Mouse (Mus musculus) heart, embryonic 16.5 days (tissue): ENCODE results near the gene Qsox1. TPM values are rescaled to one million over a fixed set of nuclear protein-coding genes. Genes with fewer than 3 reads are reported as not detected.

Source experiments
- ATAC-seq: fragments of 200-750 bp; cut with Nextera tagmentation; replicated peaks from 2 replicates; pipeline ENCODE4 v1.8.0; 2017; ENCODE audit warnings: moderate number of reproducible peaks; ENCODE audit not compliant: insufficient read depth, low FRiP score; ENCODE audit errors: extremely low read depth
- H3K27ac ChIP-seq: fragments of 300-500 bp; sonication (generic); 2 replicates; pipeline ENCODE4 v1.5.1; 2014; ENCODE audit warnings: mild to moderate bottlenecking, low read length, control low read depth, moderate library complexity
- H3K27me3 ChIP-seq: fragments of 300-500 bp; sonication (generic); 2 replicates; pipeline ENCODE4 v1.6.1; 2014; ENCODE audit warnings: low read length, mixed read lengths; ENCODE audit not compliant: control insufficient read depth, insufficient read depth
- H3K36me3 ChIP-seq: fragments of 300-500 bp; sonication (generic); 2 replicates; pipeline ENCODE4 v1.6.1; 2014; ENCODE audit not compliant: control insufficient read depth, insufficient read depth
- H3K4me1 ChIP-seq: fragments of 300-500 bp; sonication (generic); 2 replicates; pipeline ENCODE4 v1.6.1; 2014; ENCODE audit warnings: low read length, mixed read lengths; ENCODE audit not compliant: control insufficient read depth, insufficient read depth
- H3K4me2 ChIP-seq: fragments of 300-500 bp; sonication (generic); 2 replicates; pipeline ENCODE4 v1.6.1; 2014; ENCODE audit warnings: low read depth, mild to moderate bottlenecking, control low read depth, low read length
- H3K4me3 ChIP-seq: fragments of 300-500 bp; sonication (generic); 2 replicates; pipeline ENCODE4 v1.5.1; 2014; ENCODE audit warnings: mild to moderate bottlenecking, control low read depth, low read length
- H3K9ac ChIP-seq: fragments of 300-500 bp; sonication (generic); 2 replicates; pipeline ENCODE4 v1.6.1; 2014; ENCODE audit warnings: low read length, control low read depth
- H3K9me3 ChIP-seq: fragments of 300-500 bp; sonication (generic); replicated peaks from 2 replicates; pipeline ENCODE4 v1.6.1; 2016; ENCODE audit warnings: low read length; ENCODE audit not compliant: control insufficient read depth
- WGBS: fragments of 180-500 bp; shearing (Covaris S2); extraction: QIAGEN DNeasy Blood & Tissue Kit; methylation state at CpG from one replicate; pipeline ENCODE4 v1.1.7; 2014; 5-methylcytosine and 5-hydroxymethylcytosine counted together
- polyA plus RNA-seq: library from polyadenylated mRNA; unstranded; fragments of >200 nt; fragmentation: Nextera tagmentation; extraction: Ambion mirVana; gene quantifications from 2 replicates; pipeline ENCODE4 v1.2.1, GENCODE M21; 2015

The Qsox1 gene
- polyA plus RNA-seq, 1 experiment from 2014 or later, result 25.1 TPM

DNA sequence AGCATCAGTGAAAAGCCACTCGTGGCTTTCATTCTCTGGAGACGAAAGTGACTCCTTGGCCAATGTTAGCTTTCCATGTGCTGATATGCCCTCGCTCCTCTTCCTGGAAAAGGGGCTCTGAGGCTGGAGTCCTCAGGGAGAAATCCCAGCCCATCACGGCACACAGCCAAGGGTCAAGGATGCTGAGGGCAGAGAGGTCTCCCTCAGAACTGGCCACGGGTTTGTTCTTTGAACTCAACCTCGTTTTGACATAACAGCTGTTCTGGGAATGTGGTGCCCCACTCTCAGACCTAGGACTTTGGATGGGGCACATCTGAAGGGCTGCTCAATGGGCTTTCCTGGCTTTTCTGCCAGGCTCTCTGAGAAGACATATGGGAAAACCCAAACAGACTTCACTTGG is 17.8 kb downstream of the Qsox1 start:
- H3K27ac ChIP-seq, result no peak overlapping the region
- peaks cover 14% of the 10 kb centered on the region for H3K36me3 ChIP-seq
- no peak overlapping the region for H3K4me3 ChIP-seq
- no peak overlapping the region for H3K9ac ChIP-seq
- H3K4me1 ChIP-seq, result peaks cover 15% of the 10 kb centered on the region
- H3K9me3 ChIP-seq, result no peaks in the 10 kb centered on the region
- no peaks in the 10 kb centered on the region for H3K27me3 ChIP-seq
- no peak for ATAC-seq
- no peak overlapping the region for H3K4me2 ChIP-seq
- WGBS, result 82% methylated on average over 6 of the region's 6 CpGs

DNA sequence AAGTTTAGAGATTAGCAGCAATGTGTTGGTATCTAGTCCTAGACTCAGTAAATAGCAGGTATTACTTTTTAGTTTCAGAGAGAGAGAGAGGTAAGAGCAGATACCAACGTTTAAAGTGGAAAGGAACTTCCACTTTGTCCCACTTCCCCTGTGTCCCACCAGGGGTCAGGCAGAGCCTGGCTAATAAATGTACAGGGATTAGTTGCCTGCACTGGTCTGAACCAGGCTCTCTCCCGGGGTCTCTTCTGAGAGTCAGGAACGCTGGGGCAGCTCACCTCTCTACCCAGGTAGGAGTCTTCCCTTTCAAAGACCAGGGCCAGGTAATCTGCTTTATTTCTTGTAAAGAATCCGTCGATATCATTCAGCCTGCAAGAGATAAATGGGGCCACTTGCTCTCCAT is 20.8 kb downstream of the Qsox1 start:
- peaks cover 32% of the 10 kb centered on the region for H3K36me3 ChIP-seq
- H3K9me3 ChIP-seq, result peaks cover 5% of the 10 kb centered on the region
- no peaks in the 10 kb centered on the region for H3K27me3 ChIP-seq
- ATAC-seq, result no peak
- WGBS, result 58% methylated on average over 5 of the region's 5 CpGs
- H3K4me1 ChIP-seq, result peaks cover 5% of the 10 kb centered on the region; the same call in 1 of the 2 replicates
- H3K27ac ChIP-seq, result no peak overlapping the region
- no peak overlapping the region for H3K9ac ChIP-seq
- H3K4me2 ChIP-seq, result no peak overlapping the region
- H3K4me3 ChIP-seq, result no peak overlapping the region

DNA sequence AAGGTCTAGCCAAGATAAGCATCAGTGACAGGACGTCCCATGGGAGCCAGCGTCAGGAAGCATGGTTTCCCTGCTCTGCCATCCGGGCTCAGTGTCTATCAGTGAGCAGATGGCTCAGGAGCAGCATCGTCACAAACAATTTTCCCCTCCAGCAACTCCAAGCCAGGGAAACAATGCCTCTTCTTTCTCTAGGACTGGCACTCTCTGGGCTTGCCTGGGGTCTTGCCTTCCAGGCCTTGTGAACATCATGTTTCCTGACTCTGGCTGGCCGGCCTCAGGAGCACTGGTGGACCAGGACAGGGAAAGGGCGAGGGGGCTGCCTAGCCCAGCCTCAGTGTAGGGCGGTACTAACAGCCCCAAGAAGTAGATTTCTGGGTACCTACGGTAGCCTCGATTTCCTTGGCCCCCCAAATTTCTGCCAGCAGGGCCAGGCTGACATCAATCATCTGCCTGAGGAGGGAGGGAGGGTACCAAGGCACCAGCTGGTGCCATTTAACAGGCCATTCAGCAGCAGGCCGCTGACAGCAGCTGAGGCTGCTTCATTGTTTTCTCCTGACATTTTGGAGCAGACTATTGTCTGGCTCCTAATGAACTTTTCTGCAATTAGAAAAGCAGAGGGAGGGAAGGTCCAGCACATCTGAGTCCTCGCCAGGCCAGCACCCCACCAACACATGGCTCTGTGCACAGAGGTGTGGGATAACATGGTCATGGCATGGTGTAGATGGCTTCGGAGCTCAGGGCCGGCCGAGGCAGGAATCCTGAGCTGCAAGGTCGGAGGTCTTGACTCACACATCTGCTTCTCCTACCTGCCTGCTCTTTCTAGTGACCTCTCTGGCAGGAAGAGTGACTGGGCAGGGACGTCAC is 22.3 kb downstream of the Qsox1 start:
- WGBS, result 74% methylated on average over 16 of the region's 16 CpGs
- Histone ChIP-seq H3K27ac (no peak overlapping the region), H3K4me3 (no peak overlapping the region), H3K9me3 (peaks cover 5% of the 10 kb centered on the region), H3K4me1 (no peaks in the 10 kb centered on the region), H3K36me3 (peaks cover 39% of the 10 kb centered on the region), H3K9ac (no peak overlapping the region), H3K27me3 (no peaks in the 10 kb centered on the region), H3K4me2 (no peak overlapping the region)
- ATAC-seq, result no peak

DNA sequence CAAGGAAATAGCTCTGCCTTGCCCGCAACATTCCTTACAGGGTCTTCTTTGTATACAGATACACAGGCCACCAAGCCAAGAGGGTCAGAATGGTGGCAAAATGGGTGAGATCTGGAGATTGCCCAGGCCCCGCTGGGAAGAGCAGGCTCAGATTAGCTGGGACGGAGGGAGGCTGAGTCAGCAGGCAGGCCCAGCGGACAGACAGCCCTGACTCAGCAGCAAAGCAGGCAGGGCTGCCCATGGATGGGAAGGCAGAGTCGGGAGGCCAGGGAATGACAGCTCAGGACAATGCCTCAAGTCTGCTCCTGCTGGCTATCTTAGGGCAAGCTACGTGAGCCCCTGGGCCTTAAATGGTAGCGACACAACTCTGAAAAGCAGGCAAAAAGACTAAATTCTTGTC is 26.8 kb downstream of the Qsox1 start:
- ATAC-seq, result no peak
- no peak overlapping the region for H3K9ac ChIP-seq
- H3K36me3 ChIP-seq, result peaks cover 33% of the 10 kb centered on the region

DNA sequence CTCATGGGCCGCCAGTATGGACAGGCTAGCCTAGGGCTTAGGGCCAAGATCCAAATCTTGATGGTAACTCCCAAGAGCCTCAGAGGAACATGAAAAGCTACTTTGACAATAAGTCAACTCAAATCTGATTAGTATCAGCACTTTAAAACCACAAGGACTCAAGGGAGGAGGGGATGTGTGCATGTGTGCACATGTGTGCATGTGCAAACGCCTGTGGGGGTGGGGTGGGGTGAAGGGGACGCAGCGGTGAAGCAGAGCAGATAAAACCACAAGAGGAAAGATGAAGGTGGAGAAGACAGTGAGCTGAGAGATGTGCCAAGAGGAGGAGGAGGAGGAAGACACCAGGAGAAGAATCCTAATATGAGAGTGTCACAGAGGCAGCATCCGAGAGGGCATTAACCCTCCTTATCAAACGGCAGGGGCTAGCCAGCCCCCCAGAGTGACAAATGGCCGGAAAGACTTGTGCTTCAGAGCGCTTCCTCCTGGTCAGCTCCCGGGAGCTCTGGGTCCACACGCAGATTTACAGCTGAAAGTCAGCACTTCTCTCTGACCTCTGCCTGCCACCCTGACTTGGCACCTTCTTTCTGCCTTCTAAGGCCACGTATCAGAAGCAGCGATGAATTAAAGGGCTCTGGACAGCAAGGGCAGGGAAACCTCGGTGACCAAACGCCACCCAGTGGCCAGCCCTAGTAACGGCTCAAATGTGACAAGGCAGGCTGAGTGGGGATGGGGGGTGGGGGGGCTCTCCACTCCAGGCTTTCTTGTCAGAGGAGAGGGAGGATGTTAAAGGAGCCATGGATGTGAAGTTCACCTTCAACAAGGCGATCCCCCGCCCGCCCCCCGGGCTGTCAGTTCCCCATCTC is 28.1 kb downstream of the Qsox1 start:
- Histone ChIP-seq H3K9me3 (peaks cover 5% of the 10 kb centered on the region), H3K4me2 (peak overlapping the region; percentile 39; the same call in 1 of the 2 replicates), H3K9ac (no peak overlapping the region), H3K36me3 (peaks cover 33% of the 10 kb centered on the region), H3K27me3 (no peaks in the 10 kb centered on the region), H3K4me3 (no peak overlapping the region), H3K4me1 (peaks cover 6% of the 10 kb centered on the region), H3K27ac (no peak overlapping the region)
- WGBS, result 26% methylated on average over 19 of the region's 19 CpGs
- ATAC-seq, result no peak; the same call in 1 of the 2 replicates

More for the DNA sequence above, 26.8 kb downstream of the Qsox1 start:
- 70% methylated on average over 7 of the region's 7 CpGs for WGBS
- Histone ChIP-seq H3K27me3 (no peaks in the 10 kb centered on the region), H3K4me1 (peaks cover 6% of the 10 kb centered on the region), H3K4me2 (no peak overlapping the region), H3K27ac (no peak overlapping the region), H3K9me3 (peaks cover 5% of the 10 kb centered on the region), H3K4me3 (no peak overlapping the region)

DNA sequence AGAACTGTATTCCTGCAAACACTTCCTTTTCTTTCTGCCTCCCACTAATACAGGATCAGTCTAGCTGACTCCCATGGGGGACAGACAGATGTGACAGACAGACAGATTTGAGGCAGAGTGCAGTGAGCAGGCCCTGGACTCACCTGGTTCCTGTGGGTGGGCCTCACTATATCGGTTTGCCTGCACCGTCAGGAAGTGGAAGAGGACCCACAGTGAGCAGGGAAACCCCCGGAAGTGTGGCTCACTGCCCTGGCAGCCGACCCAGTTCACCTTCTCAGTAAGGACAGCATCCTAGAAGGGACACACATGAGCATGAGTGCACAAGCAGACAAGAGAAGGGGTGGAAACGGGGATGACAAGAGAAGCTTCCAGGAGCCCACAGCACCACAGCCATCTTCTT is 30.3 kb downstream of the Qsox1 start:
- H3K4me1 ChIP-seq, result peaks cover 6% of the 10 kb centered on the region
- no peak overlapping the region for H3K4me2 ChIP-seq
- H3K27ac ChIP-seq, result no peak overlapping the region
- H3K9me3 ChIP-seq, result no peaks in the 10 kb centered on the region
- H3K27me3 ChIP-seq, result no peaks in the 10 kb centered on the region
- ATAC-seq, result no peak
- H3K9ac ChIP-seq, result no peak overlapping the region
- H3K4me3 ChIP-seq, result no peak overlapping the region
- H3K36me3 ChIP-seq, result peaks cover 19% of the 10 kb centered on the region
- WGBS, result 69% methylated on average over 5 of the region's 5 CpGs

DNA sequence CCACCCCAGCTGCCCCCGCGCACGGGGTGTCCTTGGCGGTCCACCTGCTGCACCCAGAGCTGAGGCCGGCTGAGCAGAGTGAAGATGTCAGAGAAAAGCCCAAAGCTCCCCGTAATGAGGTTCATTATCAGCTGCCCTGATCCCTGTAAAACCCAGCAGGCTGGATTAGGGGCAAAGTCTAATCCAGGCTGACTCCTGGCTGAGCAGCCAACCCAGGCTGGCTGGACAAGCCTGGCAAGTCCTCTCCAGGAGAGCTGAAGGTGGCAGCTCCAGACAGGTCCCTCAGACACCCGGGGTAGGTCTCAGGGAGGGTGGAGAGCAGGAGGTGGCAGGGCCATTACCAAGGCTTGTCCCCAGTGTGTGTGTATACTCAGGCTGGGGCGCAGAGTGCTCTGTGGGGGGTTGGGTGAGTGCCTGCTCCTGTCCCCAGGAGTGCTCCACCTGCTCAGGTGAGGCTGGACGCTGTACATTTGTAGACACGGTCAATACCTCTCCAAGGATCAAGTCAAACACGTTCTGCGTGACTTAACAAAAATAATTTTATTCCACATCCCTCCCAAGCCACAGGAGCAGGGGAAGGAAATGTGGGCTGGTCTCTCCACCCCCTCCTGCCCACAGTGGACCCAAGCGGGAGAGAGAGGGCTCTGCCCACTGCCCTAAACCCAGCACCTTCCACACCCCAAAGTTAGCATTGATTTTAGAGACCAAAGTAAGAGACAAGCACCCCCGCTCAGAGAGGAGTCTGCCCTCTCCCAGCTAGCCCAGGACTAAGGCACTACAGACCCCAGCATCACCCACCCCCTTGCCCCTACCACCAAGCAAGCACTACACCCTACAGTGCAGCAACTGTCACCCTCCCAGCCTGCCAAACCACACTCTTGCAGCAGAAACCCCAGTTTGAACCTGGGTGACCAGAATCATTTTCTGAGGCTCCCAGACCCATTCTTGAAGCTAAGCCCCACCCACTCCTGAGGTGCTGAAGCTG is 34.8 kb downstream of the Qsox1 start:
- peaks cover 11% of the 10 kb centered on the region for H3K36me3 ChIP-seq
- no peak overlapping the region for H3K4me3 ChIP-seq
- 61% methylated on average over 14 of the region's 14 CpGs for WGBS
- H3K9me3 ChIP-seq, result no peaks in the 10 kb centered on the region
- no peak overlapping the region for H3K9ac ChIP-seq
- no peak overlapping the region for H3K4me2 ChIP-seq
- no peak for ATAC-seq
- H3K27ac ChIP-seq, result no peak overlapping the region
- H3K27me3 ChIP-seq, result no peaks in the 10 kb centered on the region
- no peaks in the 10 kb centered on the region for H3K4me1 ChIP-seq

DNA sequence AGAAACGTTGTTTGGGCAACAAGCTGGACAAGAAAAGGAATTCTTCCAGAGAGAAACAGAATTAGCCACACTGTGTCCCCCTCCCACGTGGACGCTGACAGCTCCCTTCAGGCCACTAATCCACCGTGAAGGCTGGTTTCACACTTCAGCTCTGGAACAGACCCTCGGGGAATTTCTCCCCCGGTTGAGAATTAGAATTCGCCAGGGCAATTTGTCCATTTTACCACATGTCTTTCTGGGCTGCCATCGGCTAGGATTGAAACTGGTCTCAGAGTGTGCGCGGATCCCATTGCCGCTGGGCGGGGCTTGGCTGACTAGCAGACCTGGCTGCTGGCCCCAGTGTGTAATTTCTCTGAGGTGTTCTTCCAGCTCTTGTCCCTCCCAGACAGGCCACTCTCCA is 53.5 kb downstream of the Qsox1 start:
- H3K4me2 ChIP-seq, result no peak overlapping the region
- no peaks in the 10 kb centered on the region for H3K27me3 ChIP-seq
- H3K9me3 ChIP-seq, result no peaks in the 10 kb centered on the region; the same call in 1 of the 2 replicates
- H3K9ac ChIP-seq, result no peak overlapping the region
- no peaks in the 10 kb centered on the region; the same call in 1 of the 2 replicates for H3K4me1 ChIP-seq
- H3K27ac ChIP-seq, result no peak overlapping the region
- WGBS, result 66% methylated on average over 12 of the region's 12 CpGs
- ATAC-seq, result no peak
- H3K36me3 ChIP-seq, result no peaks in the 10 kb centered on the region
- no peak overlapping the region for H3K4me3 ChIP-seq
